Mouse (Mus musculus): ENCODE results near the gene Plcb2. TPM values are rescaled to one million over a fixed set of nuclear protein-coding genes. Genes with fewer than 3 reads are reported as not detected.
A peak's percentile ranks its signal among the peaks of the same experiment; 100 is the strongest.

Gene Plcb2
- polyA plus RNA-seq, 1 experiment from 2014 or later = 0.44 TPM

GRCm38 (mm10) chr2:118755407-118755806, 27.2 kb upstream of the Plcb2 start:
- no peak overlapping the region for H3K27ac ChIP-seq (ENCODE audit: low read length)
- H3K9me3 ChIP-seq (replicated peaks; ENCODE audit: control insufficient read depth, low read length, poor library complexity, severe bottlenecking) = no peaks in the 10 kb centered on the region
- no peaks in the 10 kb centered on the region for H3K36me3 ChIP-seq (ENCODE audit: control insufficient read depth, insufficient read depth, low read length)
- WGBS = 87% methylated on average over 6 of the region's 6 CpGs
- no peak overlapping the region for H3K4me2 ChIP-seq (ENCODE audit: low read length)
- ATAC-seq = no peak
- H3K4me3 ChIP-seq (ENCODE audit: low read depth, low read length) = no peak overlapping the region
- peaks cover 2% of the 10 kb centered on the region; the same call in 1 of the 2 replicates for H3K4me1 ChIP-seq (ENCODE audit: control insufficient read depth, insufficient read depth, low read length)
- H3K27me3 ChIP-seq (ENCODE audit: control insufficient read depth, insufficient read depth, low read depth, low read length) = no peaks in the 10 kb centered on the region
- H3K9ac ChIP-seq (ENCODE audit: low read depth, low read length) = no peak overlapping the region

GRCm38 (mm10) chr2:118754143-118754542, 25.9 kb upstream of the Plcb2 start:
- no peak for ATAC-seq
- H3K9ac ChIP-seq (ENCODE audit: low read depth, low read length) = no peak overlapping the region
- 94% methylated on average over 5 of the region's 5 CpGs for WGBS
- no peak overlapping the region for H3K27ac ChIP-seq (ENCODE audit: low read length)
- H3K27me3 ChIP-seq (ENCODE audit: control insufficient read depth, insufficient read depth, low read depth, low read length) = no peaks in the 10 kb centered on the region
- H3K4me3 ChIP-seq (ENCODE audit: low read depth, low read length) = no peak overlapping the region
- H3K4me1 ChIP-seq (ENCODE audit: control insufficient read depth, insufficient read depth, low read length) = peaks cover 7% of the 10 kb centered on the region
- no peak overlapping the region for H3K4me2 ChIP-seq (ENCODE audit: low read length)
- no peaks in the 10 kb centered on the region for H3K36me3 ChIP-seq (ENCODE audit: control insufficient read depth, insufficient read depth, low read length)
- no peaks in the 10 kb centered on the region for H3K9me3 ChIP-seq (replicated peaks; ENCODE audit: control insufficient read depth, low read length, poor library complexity, severe bottlenecking)

- Histone ChIP-seq H3K4me2 (ENCODE audit: low read length) (no peak overlapping the region), H3K36me3 (ENCODE audit: control insufficient read depth, insufficient read depth, low read length) (no peaks in the 10 kb centered on the region), H3K4me3 (ENCODE audit: low read depth, low read length) (no peak overlapping the region), H3K9me3 (replicated peaks; ENCODE audit: control insufficient read depth, low read length, poor library complexity, severe bottlenecking) (no peaks in the 10 kb centered on the region), H3K4me1 (ENCODE audit: control insufficient read depth, insufficient read depth, low read length) (peaks cover 20% of the 10 kb centered on the region), H3K27ac (ENCODE audit: low read length) (no peak overlapping the region), H3K9ac (ENCODE audit: low read depth, low read length) (no peak overlapping the region), H3K27me3 (ENCODE audit: control insufficient read depth, insufficient read depth, low read depth, low read length) (no peaks in the 10 kb centered on the region)
- ATAC-seq = no peak
- 89% methylated on average over 3 of the region's 4 CpGs for WGBS
Measured at GRCm38 (mm10) chr2:118752792-118753108, 24.5 kb upstream of the Plcb2 start.

- peaks cover 23% of the 10 kb centered on the region for H3K4me1 ChIP-seq (ENCODE audit: control insufficient read depth, insufficient read depth, low read length)
- no peak overlapping the region for H3K9ac ChIP-seq (ENCODE audit: low read depth, low read length)
- no peaks in the 10 kb centered on the region for H3K36me3 ChIP-seq (ENCODE audit: control insufficient read depth, insufficient read depth, low read length)
- ATAC-seq = no peak
- no peak overlapping the region for H3K4me2 ChIP-seq (ENCODE audit: low read length)
- H3K4me3 ChIP-seq (ENCODE audit: low read depth, low read length) = no peak overlapping the region
- WGBS = 65% methylated on average over 16 of the region's 16 CpGs
- no peaks in the 10 kb centered on the region for H3K27me3 ChIP-seq (ENCODE audit: control insufficient read depth, insufficient read depth, low read depth, low read length)
- H3K9me3 ChIP-seq (replicated peaks; ENCODE audit: control insufficient read depth, low read length, poor library complexity, severe bottlenecking) = no peaks in the 10 kb centered on the region
- H3K27ac ChIP-seq (ENCODE audit: low read length) = no peak overlapping the region
Measured at GRCm38 (mm10) chr2:118751896-118752791, 23.9 kb upstream of the Plcb2 start.

- H3K4me1 ChIP-seq (ENCODE audit: control insufficient read depth, insufficient read depth, low read length) = peaks cover 26% of the 10 kb centered on the region
- no peak overlapping the region for H3K4me3 ChIP-seq (ENCODE audit: low read depth, low read length)
- H3K27me3 ChIP-seq (ENCODE audit: control insufficient read depth, insufficient read depth, low read depth, low read length) = no peaks in the 10 kb centered on the region
- H3K36me3 ChIP-seq (ENCODE audit: control insufficient read depth, insufficient read depth, low read length) = no peaks in the 10 kb centered on the region
- WGBS = 75% methylated on average over 8 of the region's 8 CpGs
- no peaks in the 10 kb centered on the region for H3K9me3 ChIP-seq (replicated peaks; ENCODE audit: control insufficient read depth, low read length, poor library complexity, severe bottlenecking)
- H3K9ac ChIP-seq (ENCODE audit: low read depth, low read length) = no peak overlapping the region; the same call in 1 of the 2 replicates
- H3K4me2 ChIP-seq (ENCODE audit: low read length) = no peak overlapping the region
- ATAC-seq = no peak
- H3K27ac ChIP-seq (ENCODE audit: low read length) = no peak overlapping the region
Measured at GRCm38 (mm10) chr2:118750476-118750875, 22.2 kb upstream of the Plcb2 start.

GRCm38 (mm10) chr2:118749341-118749884, 21.2 kb upstream of the Plcb2 start:
- Histone ChIP-seq H3K4me1 (ENCODE audit: control insufficient read depth, insufficient read depth, low read length) (peaks cover 33% of the 10 kb centered on the region), H3K9me3 (replicated peaks; ENCODE audit: control insufficient read depth, low read length, poor library complexity, severe bottlenecking) (no peaks in the 10 kb centered on the region), H3K9ac (ENCODE audit: low read depth, low read length) (peak overlapping the region; percentile 3; the same call in 1 of the 2 replicates), H3K36me3 (ENCODE audit: control insufficient read depth, insufficient read depth, low read length) (no peaks in the 10 kb centered on the region), H3K4me2 (ENCODE audit: low read length) (peak overlapping the region; percentile 17; the same call in 1 of the 2 replicates), H3K4me3 (ENCODE audit: low read depth, low read length) (no peak overlapping the region), H3K27me3 (ENCODE audit: control insufficient read depth, insufficient read depth, low read depth, low read length) (no peaks in the 10 kb centered on the region), H3K27ac (ENCODE audit: low read length) (no peak overlapping the region)
- 21% methylated on average over 10 of the region's 10 CpGs for WGBS
- ATAC-seq = no peak

- no peak overlapping the region for H3K9ac ChIP-seq (ENCODE audit: low read depth, low read length)
- no peak for ATAC-seq
- peak overlapping the region; percentile 94 for H3K4me2 ChIP-seq (ENCODE audit: low read length)
- no peak overlapping the region for H3K27ac ChIP-seq (ENCODE audit: low read length)
- 30% methylated on average over 10 of the region's 10 CpGs for WGBS
- H3K27me3 ChIP-seq (ENCODE audit: control insufficient read depth, insufficient read depth, low read depth, low read length) = 0 out of 2 replicates have a peak, but pooled peaks cover 4% of the 10 kb centered on the region
- no peaks in the 10 kb centered on the region for H3K36me3 ChIP-seq (ENCODE audit: control insufficient read depth, insufficient read depth, low read length)
- H3K4me1 ChIP-seq (ENCODE audit: control insufficient read depth, insufficient read depth, low read length) = peaks cover 33% of the 10 kb centered on the region
- peak overlapping the region; percentile 90 for H3K4me3 ChIP-seq (ENCODE audit: low read depth, low read length)
- no peaks in the 10 kb centered on the region for H3K9me3 ChIP-seq (replicated peaks; ENCODE audit: control insufficient read depth, low read length, poor library complexity, severe bottlenecking)
Measured at GRCm38 (mm10) chr2:118747301-118747960, 19.2 kb upstream of the Plcb2 start.

GRCm38 (mm10) chr2:118745915-118746901, 18.0 kb upstream of the Plcb2 start:
- no peaks in the 10 kb centered on the region for H3K36me3 ChIP-seq (ENCODE audit: control insufficient read depth, insufficient read depth, low read length)
- H3K27me3 ChIP-seq (ENCODE audit: control insufficient read depth, insufficient read depth, low read depth, low read length) = peaks cover 4% of the 10 kb centered on the region; the same call in 1 of the 2 replicates
- peak overlapping the region; percentile 90 for H3K4me3 ChIP-seq (ENCODE audit: low read depth, low read length)
- peaks cover 33% of the 10 kb centered on the region for H3K4me1 ChIP-seq (ENCODE audit: control insufficient read depth, insufficient read depth, low read length)
- under 1% methylated on average over 101 of the region's 113 CpGs for WGBS
- no peaks in the 10 kb centered on the region for H3K9me3 ChIP-seq (replicated peaks; ENCODE audit: control insufficient read depth, low read length, poor library complexity, severe bottlenecking)
- peak overlapping the region; percentile 94 for H3K4me2 ChIP-seq (ENCODE audit: low read length)
- peak; percentile 61 for ATAC-seq
- peak overlapping the region; percentile 77 for H3K27ac ChIP-seq (ENCODE audit: low read length)
- peak overlapping the region; percentile 95 for H3K9ac ChIP-seq (ENCODE audit: low read depth, low read length)
